In the genomic region with DNA sequence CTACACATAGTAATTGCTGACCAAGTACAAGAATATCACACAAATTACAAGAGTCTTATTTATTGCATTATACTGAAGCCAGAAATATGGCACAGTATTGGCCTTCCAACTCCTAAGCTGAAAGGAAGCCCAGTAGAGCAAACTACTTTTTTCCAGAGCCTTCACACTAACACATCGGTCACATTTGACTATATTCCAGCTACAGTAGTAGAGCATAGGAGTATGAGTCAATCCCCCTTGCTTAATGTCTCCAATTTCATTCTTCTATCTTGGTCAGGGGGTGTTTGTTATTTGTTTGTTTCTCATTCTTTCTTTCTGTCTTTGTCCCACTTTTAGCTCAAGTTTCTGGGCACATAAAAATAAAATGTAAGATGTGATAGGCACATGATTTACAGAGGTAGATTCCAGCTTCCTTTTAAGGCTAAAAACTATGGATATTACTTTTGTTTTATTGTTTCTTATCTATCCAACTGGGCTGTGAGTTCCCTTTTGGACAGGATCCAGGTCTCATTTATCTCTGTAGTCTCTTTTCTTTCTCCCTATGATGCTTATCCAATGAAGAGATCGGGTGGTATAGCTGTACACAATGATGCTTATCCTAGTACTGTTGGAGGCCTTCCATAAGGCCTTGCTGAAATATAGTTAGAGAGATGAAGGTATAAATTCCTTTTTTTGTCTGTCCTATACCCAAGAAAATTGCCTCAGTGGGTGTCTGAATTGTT, we compare ENCODE assay signal across 21 mouse cellular contexts.
"Had no signal": no experiment of that assay in that cellular context is flagged by ENCODE, and none has a peak within 500 bp of the region (broad histone marks: within the 10 kb centered on the region; RNA-seq: fewer than 3 reads in every experiment).

No protein-coding gene starts in this region.

- H3K4me3 ChIP-seq: limb, embryonic 12.5 days; limb, embryonic 15.5 days; midbrain, embryonic 12.5 days; midbrain, embryonic 15.5 days; neural tube, embryonic 12.5 days; neural tube, embryonic 15.5 days had no signal

- DNase-seq: kidney, adult 2 months; kidney, postnatal 14 days; left cerebral cortex, postnatal 4 days; lung, adult 18-20 months; right cerebral cortex, adult 18-20 months; right cerebral cortex, postnatal 14 days; right cerebral cortex, postnatal 4 days; thymus, adult 2 months; thymus, postnatal 14 days; thymus, postnatal 4 days had no signal

- H3K27me3 ChIP-seq: limb, embryonic 12.5 days; limb, embryonic 15.5 days; midbrain, embryonic 12.5 days; midbrain, embryonic 15.5 days; neural tube, embryonic 12.5 days; neural tube, embryonic 15.5 days had no signal

- H3K9ac ChIP-seq: limb, embryonic 12.5 days; limb, embryonic 15.5 days; liver, embryonic 14.5 days; midbrain, embryonic 12.5 days; midbrain, embryonic 15.5 days; neural tube, embryonic 12.5 days; neural tube, embryonic 15.5 days had no signal

- H3K4me2 ChIP-seq: limb, embryonic 12.5 days; limb, embryonic 15.5 days; liver, embryonic 11.5 days; midbrain, embryonic 12.5 days; midbrain, embryonic 15.5 days; neural tube, embryonic 12.5 days; neural tube, embryonic 15.5 days had no signal

- ATAC-seq: intestine, postnatal 0 days; midbrain, embryonic 15.5 days had no signal

- H3K36me3 ChIP-seq: limb, embryonic 12.5 days; limb, embryonic 15.5 days; midbrain, embryonic 12.5 days; midbrain, embryonic 15.5 days; neural tube, embryonic 12.5 days; neural tube, embryonic 15.5 days had no signal

- H3K4me1 ChIP-seq: limb, embryonic 12.5 days; limb, embryonic 15.5 days; midbrain, embryonic 12.5 days; midbrain, embryonic 15.5 days; neural tube, embryonic 12.5 days; neural tube, embryonic 15.5 days had no signal

- H3K9me3 ChIP-seq: limb, embryonic 12.5 days; limb, embryonic 15.5 days; midbrain, embryonic 12.5 days; midbrain, embryonic 15.5 days; neural tube, embryonic 12.5 days; neural tube, embryonic 15.5 days had no signal

- H3K27ac ChIP-seq: limb, embryonic 12.5 days; limb, embryonic 15.5 days; liver, embryonic 14.5 days; macrophage; midbrain, embryonic 12.5 days; midbrain, embryonic 15.5 days; neural tube, embryonic 12.5 days; neural tube, embryonic 15.5 days; stomach, postnatal 0 days had no signal
